Mouse (Mus musculus) heart, embryonic 11.5 days (tissue): ENCODE results near the gene Rnf130. TPM values are rescaled to one million over a fixed set of nuclear protein-coding genes. Genes with fewer than 3 reads are reported as not detected.
A peak's percentile ranks its signal among the peaks of the same experiment; 100 is the strongest.

Experiments
- ATAC-seq: fragments of 200-750 bp; cut with Nextera tagmentation; replicated peaks from 2 replicates; pipeline ENCODE4 v1.8.0; 2017; ENCODE audit warnings: moderate library complexity; ENCODE audit not compliant: insufficient number of reproducible peaks, low FRiP score, low TSS enrichment
- H3K27ac ChIP-seq: fragments of 300-500 bp; sonication (generic); 2 replicates; pipeline ENCODE4 v1.5.1; 2014; ENCODE audit warnings: mild to moderate bottlenecking, low read depth, low read length
- H3K27me3 ChIP-seq: fragments of 300-500 bp; sonication (generic); 2 replicates; pipeline ENCODE4 v1.6.1; 2014; ENCODE audit warnings: mild to moderate bottlenecking, low read length, mixed read lengths; ENCODE audit not compliant: control insufficient read depth, insufficient read depth
- H3K36me3 ChIP-seq: fragments of 300-500 bp; sonication (generic); 2 replicates; pipeline ENCODE4 v1.6.1; 2014; ENCODE audit warnings: mild to moderate bottlenecking, low read length, moderate library complexity, mixed read lengths; ENCODE audit not compliant: control insufficient read depth, insufficient read depth
- H3K4me1 ChIP-seq: fragments of 300-500 bp; sonication (generic); 2 replicates; pipeline ENCODE4 v1.6.1; 2014; ENCODE audit warnings: low read length; ENCODE audit not compliant: control insufficient read depth, insufficient read depth
- H3K4me2 ChIP-seq: fragments of 300-500 bp; sonication (generic); 2 replicates; pipeline ENCODE4 v1.6.1; 2014; ENCODE audit warnings: mild to moderate bottlenecking, moderate library complexity
- H3K4me3 ChIP-seq: fragments of 300-500 bp; sonication (generic); 2 replicates; pipeline ENCODE4 v1.5.1; 2014; ENCODE audit warnings: low read depth, low read length
- H3K9ac ChIP-seq: fragments of 300-500 bp; sonication (generic); 2 replicates; pipeline ENCODE4 v1.6.1; 2014; ENCODE audit warnings: mild to moderate bottlenecking, low read depth, low read length, moderate library complexity
- H3K9me3 ChIP-seq: fragments of 300-500 bp; sonication (generic); replicated peaks from 2 replicates; pipeline ENCODE4 v1.6.1; 2016; ENCODE audit warnings: low read length; ENCODE audit not compliant: control insufficient read depth
- WGBS: fragments of 180-500 bp; shearing (Covaris S2); extraction: QIAGEN DNeasy Blood & Tissue Kit; methylation state at CpG from one replicate; pipeline ENCODE4 v1.1.7; 2014; ENCODE audit not compliant: insufficient replicate concordance; 5-methylcytosine and 5-hydroxymethylcytosine counted together
- polyA plus RNA-seq: library from polyadenylated mRNA; unstranded; fragments of >200 nt; fragmentation: Nextera tagmentation; extraction: Ambion mirVana; gene quantifications from 2 replicates; pipeline ENCODE4 v1.2.1, GENCODE M21; 2014

Rnf130 gene
- polyA plus RNA-seq, 1 experiment from 2014 or later: 30.3 TPM

GRCm38 (mm10) chr11:50081365-50082190 is 56.4 kb downstream of the Rnf130 start:
- no peak for ATAC-seq
- H3K4me3 ChIP-seq: no peak overlapping the region

GRCm38 (mm10) chr11:50086211-50086610 is 61.1 kb downstream of the Rnf130 start:
- Histone ChIP-seq H3K4me1 (peaks cover 9% of the 10 kb centered on the region), H3K36me3 (no peaks in the 10 kb centered on the region; the same call in 1 of the 2 replicates), H3K27me3 (no peaks in the 10 kb centered on the region), H3K4me2 (no peak overlapping the region), H3K4me3 (no peak overlapping the region), H3K9ac (no peak overlapping the region), H3K9me3 (no peaks in the 10 kb centered on the region), H3K27ac (no peak overlapping the region)
- ATAC-seq: no peak
- 88% methylated on average over 3 of the region's 3 CpGs for WGBS

More at GRCm38 (mm10) chr11:50081365-50082190, 56.4 kb downstream of the Rnf130 start:
- no peaks in the 10 kb centered on the region for H3K4me1 ChIP-seq
- no peak overlapping the region for H3K4me2 ChIP-seq
- no peaks in the 10 kb centered on the region for H3K9me3 ChIP-seq
- no peak overlapping the region for H3K9ac ChIP-seq
- WGBS: 83% methylated on average over 5 of the region's 5 CpGs
- no peaks in the 10 kb centered on the region for H3K36me3 ChIP-seq
- no peaks in the 10 kb centered on the region for H3K27me3 ChIP-seq
- H3K27ac ChIP-seq: no peak overlapping the region

GRCm38 (mm10) chr11:50089840-50090239 is 64.7 kb downstream of the Rnf130 start:
- ATAC-seq: no peak
- WGBS: 73% methylated on average over 1 of the region's 1 CpGs
- Histone ChIP-seq H3K4me1 (peaks cover 15% of the 10 kb centered on the region), H3K27me3 (no peaks in the 10 kb centered on the region), H3K4me2 (no peak overlapping the region), H3K27ac (no peak overlapping the region), H3K4me3 (no peak overlapping the region), H3K9ac (no peak overlapping the region), H3K9me3 (no peaks in the 10 kb centered on the region), H3K36me3 (no peaks in the 10 kb centered on the region; the same call in 1 of the 2 replicates)

- ATAC-seq: no peak
- H3K4me1 ChIP-seq: peaks cover 15% of the 10 kb centered on the region
- no peaks in the 10 kb centered on the region for H3K9me3 ChIP-seq
- no peak overlapping the region for H3K4me3 ChIP-seq
- no peak overlapping the region for H3K27ac ChIP-seq
- H3K36me3 ChIP-seq: no peaks in the 10 kb centered on the region; the same call in 1 of the 2 replicates
- 47% methylated on average over 5 of the region's 5 CpGs for WGBS
- H3K27me3 ChIP-seq: no peaks in the 10 kb centered on the region
- H3K9ac ChIP-seq: 0 out of 2 replicates have a peak overlapping the region, but pooled peaks have one; percentile 3
- H3K4me2 ChIP-seq: no peak overlapping the region
Measured at GRCm38 (mm10) chr11:50090982-50091675, 66.0 kb downstream of the Rnf130 start.

GRCm38 (mm10) chr11:50091681-50092080 is 66.5 kb downstream of the Rnf130 start:
- Histone ChIP-seq H3K27me3 (no peaks in the 10 kb centered on the region), H3K4me2 (no peak overlapping the region), H3K36me3 (no peaks in the 10 kb centered on the region; the same call in 1 of the 2 replicates), H3K9me3 (no peaks in the 10 kb centered on the region), H3K4me1 (peaks cover 15% of the 10 kb centered on the region), H3K9ac (0 out of 2 replicates have a peak overlapping the region, but pooled peaks have one; percentile 3), H3K27ac (no peak overlapping the region), H3K4me3 (no peak overlapping the region)
- ATAC-seq: no peak

GRCm38 (mm10) chr11:50095661-50096060 is 70.5 kb downstream of the Rnf130 start:
- Histone ChIP-seq H3K27me3 (no peaks in the 10 kb centered on the region), H3K4me2 (no peak overlapping the region), H3K4me3 (no peak overlapping the region), H3K9ac (no peak overlapping the region), H3K27ac (no peak overlapping the region), H3K4me1 (peaks cover 16% of the 10 kb centered on the region), H3K36me3 (no peaks in the 10 kb centered on the region), H3K9me3 (no peaks in the 10 kb centered on the region)
- 74% methylated on average over 9 of the region's 9 CpGs for WGBS
- ATAC-seq: no peak

GRCm38 (mm10) chr11:50097091-50097490 is 71.9 kb downstream of the Rnf130 start:
- Histone ChIP-seq H3K27me3 (no peaks in the 10 kb centered on the region), H3K4me1 (peaks cover 5% of the 10 kb centered on the region; the same call in 1 of the 2 replicates), H3K9ac (no peak overlapping the region), H3K36me3 (no peaks in the 10 kb centered on the region), H3K4me2 (no peak overlapping the region), H3K4me3 (no peak overlapping the region), H3K9me3 (no peaks in the 10 kb centered on the region), H3K27ac (no peak overlapping the region)
- no peak for ATAC-seq
- 88% methylated on average over 6 of the region's 6 CpGs for WGBS

GRCm38 (mm10) chr11:50098961-50099481 is 73.9 kb downstream of the Rnf130 start:
- no peaks in the 10 kb centered on the region for H3K36me3 ChIP-seq

More at GRCm38 (mm10) chr11:50098961-50099481, 73.9 kb downstream of the Rnf130 start:
- Histone ChIP-seq H3K9me3 (no peaks in the 10 kb centered on the region), H3K27me3 (no peaks in the 10 kb centered on the region), H3K4me2 (no peak overlapping the region), H3K4me1 (peaks cover 10% of the 10 kb centered on the region), H3K4me3 (no peak overlapping the region), H3K9ac (no peak overlapping the region), H3K27ac (no peak overlapping the region)
- WGBS: 74% methylated on average over 8 of the region's 8 CpGs
- ATAC-seq: no peak
